Mouse (Mus musculus): ENCODE data around the gene Fgf18. TPM values are rescaled to one million over a fixed set of nuclear protein-coding genes. Genes with fewer than 3 reads are reported as not detected.

Fgf18 gene
- polyA plus RNA-seq (2015; fragmentation: Nextera tagmentation; extraction: Ambion mirVana) = 0.17 and 0.23 TPM in 2 replicates

GRCm38 (mm10) chr11:33147171-33147571, at the start of gene Fgf18:
Fgf18 (minus strand) TSS chr11:33147400.
- Histone ChIP-seq H3K27me3 (peaks cover 72% of the 10 kb centered on the region), H3K4me3 (replicated peaks) (peak within 1 kb of the TSS; percentile 47), H3K9ac (no peak within 1 kb of the TSS), H3K4me1 (replicated peaks) (peaks cover 19% of the 10 kb centered on the region), H3K4me2 (peak within 1 kb of the TSS; percentile 67), H3K9me3 (replicated peaks) (no peaks in the 10 kb centered on the region), H3K27ac (replicated peaks) (no peak within 1 kb of the TSS), H3K36me3 (replicated peaks) (peaks cover 28% of the 10 kb centered on the region)
- ATAC-seq (ENCODE audit: insufficient read depth) = no peak
- WGBS (ENCODE audit: insufficient replicate concordance) = 1% methylated on average over 48 of the region's 53 CpGs

- H3K9me3 ChIP-seq (replicated peaks) = no peaks in the 10 kb centered on the region
- H3K4me1 ChIP-seq (replicated peaks) = peaks cover 13% of the 10 kb centered on the region
- H3K36me3 ChIP-seq (replicated peaks) = no peaks in the 10 kb centered on the region
- H3K4me3 ChIP-seq (replicated peaks) = no peak overlapping the region
- ATAC-seq (ENCODE audit: insufficient read depth) = no peak
- no peak overlapping the region for H3K9ac ChIP-seq
- H3K4me2 ChIP-seq = no peak overlapping the region
- WGBS (ENCODE audit: insufficient replicate concordance) = 10% methylated on average over 24 of the region's 24 CpGs
- no peak overlapping the region for H3K27ac ChIP-seq (replicated peaks)
- H3K27me3 ChIP-seq = peaks cover 93% of the 10 kb centered on the region
These were observed 49.4 kb upstream of the Fgf18 start for GRCm38 (mm10) chr11:33196447-33197132.

GRCm38 (mm10) chr11:33195531-33196446, 48.6 kb upstream of the Fgf18 start:
- Histone ChIP-seq H3K9me3 (replicated peaks) (no peaks in the 10 kb centered on the region), H3K27ac (replicated peaks) (no peak overlapping the region), H3K4me3 (replicated peaks) (no peak overlapping the region), H3K27me3 (peaks cover 93% of the 10 kb centered on the region), H3K4me2 (no peak overlapping the region), H3K36me3 (replicated peaks) (no peaks in the 10 kb centered on the region), H3K9ac (no peak overlapping the region), H3K4me1 (replicated peaks) (peaks cover 9% of the 10 kb centered on the region)
- ATAC-seq (ENCODE audit: insufficient read depth) = no peak
- WGBS (ENCODE audit: insufficient replicate concordance) = 8% methylated on average over 25 of the region's 25 CpGs

GRCm38 (mm10) chr11:33195061-33195460, 47.9 kb upstream of the Fgf18 start:
- Histone ChIP-seq H3K27me3 (peaks cover 86% of the 10 kb centered on the region), H3K9me3 (replicated peaks) (no peaks in the 10 kb centered on the region), H3K27ac (replicated peaks) (no peak overlapping the region), H3K9ac (no peak overlapping the region), H3K36me3 (replicated peaks) (no peaks in the 10 kb centered on the region), H3K4me1 (replicated peaks) (peaks cover 2% of the 10 kb centered on the region; the same call in 1 of the 2 replicates), H3K4me3 (replicated peaks) (no peak overlapping the region), H3K4me2 (no peak overlapping the region)
- WGBS (ENCODE audit: insufficient replicate concordance) = 23% methylated on average over 7 of the region's 7 CpGs
- ATAC-seq (ENCODE audit: insufficient read depth) = no peak

GRCm38 (mm10) chr11:33193695-33194094, 46.5 kb upstream of the Fgf18 start:
- no peak overlapping the region for H3K27ac ChIP-seq (replicated peaks)
- H3K9me3 ChIP-seq (replicated peaks) = no peaks in the 10 kb centered on the region
- H3K36me3 ChIP-seq (replicated peaks) = no peaks in the 10 kb centered on the region
- ATAC-seq (ENCODE audit: insufficient read depth) = no peak
- H3K4me3 ChIP-seq (replicated peaks) = no peak overlapping the region
- H3K27me3 ChIP-seq = peaks cover 72% of the 10 kb centered on the region
- WGBS (ENCODE audit: insufficient replicate concordance) = 5% methylated on average over 12 of the region's 12 CpGs
- no peak overlapping the region for H3K4me2 ChIP-seq
- no peaks in the 10 kb centered on the region for H3K4me1 ChIP-seq (replicated peaks)
- H3K9ac ChIP-seq = no peak overlapping the region

GRCm38 (mm10) chr11:33181804-33182203, 34.6 kb upstream of the Fgf18 start:
- H3K9ac ChIP-seq = no peak overlapping the region
- no peaks in the 10 kb centered on the region for H3K9me3 ChIP-seq (replicated peaks)
- peaks cover 44% of the 10 kb centered on the region for H3K27me3 ChIP-seq
- H3K4me2 ChIP-seq = no peak overlapping the region
- WGBS (ENCODE audit: insufficient replicate concordance) = 55% methylated on average over 3 of the region's 3 CpGs
- no peaks in the 10 kb centered on the region for H3K36me3 ChIP-seq (replicated peaks)
- H3K27ac ChIP-seq (replicated peaks) = no peak overlapping the region
- H3K4me1 ChIP-seq (replicated peaks) = no peaks in the 10 kb centered on the region
- no peak overlapping the region for H3K4me3 ChIP-seq (replicated peaks)
- no peak for ATAC-seq (ENCODE audit: insufficient read depth)

GRCm38 (mm10) chr11:33180701-33181116, 33.5 kb upstream of the Fgf18 start:
- no peak overlapping the region for H3K27ac ChIP-seq (replicated peaks)
- H3K4me2 ChIP-seq = peak overlapping the region; percentile 33; the same call in 1 of the 2 replicates
- 5% methylated on average over 18 of the region's 18 CpGs for WGBS (ENCODE audit: insufficient replicate concordance)
- ATAC-seq (ENCODE audit: insufficient read depth) = no peak
- H3K9ac ChIP-seq = no peak overlapping the region
- H3K27me3 ChIP-seq = peaks cover 54% of the 10 kb centered on the region
- H3K4me1 ChIP-seq (replicated peaks) = no peaks in the 10 kb centered on the region
- H3K4me3 ChIP-seq (replicated peaks) = no peak overlapping the region
- no peaks in the 10 kb centered on the region for H3K36me3 ChIP-seq (replicated peaks)
- H3K9me3 ChIP-seq (replicated peaks) = no peaks in the 10 kb centered on the region

GRCm38 (mm10) chr11:33179802-33180201, 32.6 kb upstream of the Fgf18 start:
- Histone ChIP-seq H3K4me2 (no peak overlapping the region), H3K9me3 (replicated peaks) (no peaks in the 10 kb centered on the region), H3K27me3 (peaks cover 60% of the 10 kb centered on the region), H3K4me1 (replicated peaks) (no peaks in the 10 kb centered on the region), H3K27ac (replicated peaks) (no peak overlapping the region), H3K36me3 (replicated peaks) (no peaks in the 10 kb centered on the region), H3K9ac (no peak overlapping the region), H3K4me3 (replicated peaks) (no peak overlapping the region)
- ATAC-seq (ENCODE audit: insufficient read depth) = no peak
- WGBS (ENCODE audit: insufficient replicate concordance) = 56% methylated on average over 1 of the region's 1 CpGs

- Histone ChIP-seq H3K27me3 (peaks cover 70% of the 10 kb centered on the region), H3K36me3 (replicated peaks) (no peaks in the 10 kb centered on the region), H3K9ac (no peak overlapping the region), H3K4me3 (replicated peaks) (no peak overlapping the region), H3K9me3 (replicated peaks) (no peaks in the 10 kb centered on the region), H3K4me1 (replicated peaks) (no peaks in the 10 kb centered on the region), H3K4me2 (no peak overlapping the region), H3K27ac (replicated peaks) (no peak overlapping the region)
- WGBS (ENCODE audit: insufficient replicate concordance) = 28% methylated on average over 20 of the region's 20 CpGs
- ATAC-seq (ENCODE audit: insufficient read depth) = no peak
These were observed 29.5 kb upstream of the Fgf18 start for GRCm38 (mm10) chr11:33176525-33177245.

- Histone ChIP-seq H3K4me3 (replicated peaks) (no peak overlapping the region), H3K27ac (replicated peaks) (no peak overlapping the region), H3K9me3 (replicated peaks) (no peaks in the 10 kb centered on the region), H3K9ac (no peak overlapping the region), H3K4me2 (no peak overlapping the region), H3K27me3 (peaks cover 71% of the 10 kb centered on the region), H3K4me1 (replicated peaks) (no peaks in the 10 kb centered on the region), H3K36me3 (replicated peaks) (no peaks in the 10 kb centered on the region)
- ATAC-seq (ENCODE audit: insufficient read depth) = no peak
- 50% methylated on average over 3 of the region's 3 CpGs for WGBS (ENCODE audit: insufficient replicate concordance)
These were observed 28.6 kb upstream of the Fgf18 start for GRCm38 (mm10) chr11:33175768-33176167.

GRCm38 (mm10) chr11:33170489-33170888, 23.3 kb upstream of the Fgf18 start:
- Histone ChIP-seq H3K36me3 (replicated peaks) (no peaks in the 10 kb centered on the region), H3K27ac (replicated peaks) (no peak overlapping the region), H3K9me3 (replicated peaks) (no peaks in the 10 kb centered on the region), H3K9ac (no peak overlapping the region), H3K4me2 (no peak overlapping the region), H3K4me1 (replicated peaks) (no peaks in the 10 kb centered on the region), H3K4me3 (replicated peaks) (no peak overlapping the region), H3K27me3 (peaks cover 44% of the 10 kb centered on the region)
- WGBS (ENCODE audit: insufficient replicate concordance) = 8% methylated on average over 9 of the region's 9 CpGs
- ATAC-seq (ENCODE audit: insufficient read depth) = no peak

Measured in liver, embryonic 15.5 days (tissue).